Mouse (Mus musculus): ENCODE data around the gene Cabs1. TPM values are rescaled to one million over a fixed set of nuclear protein-coding genes. Genes with fewer than 3 reads are reported as not detected.

Gene Cabs1
- not detected in 2 replicates for polyA plus RNA-seq (2015; fragmentation: Nextera tagmentation; extraction: Ambion mirVana)

GRCm38 (mm10) chr5:87979139-87979538 is at the start of gene Cabs1:
TSS of gene Cabs1 (plus strand) at chr5:87979439.
- Histone ChIP-seq H3K27ac (no peak within 1 kb of the TSS), H3K36me3 (no peaks in the 10 kb centered on the region), H3K4me2 (replicated peaks) (no peak within 1 kb of the TSS), H3K4me1 (replicated peaks) (no peaks in the 10 kb centered on the region), H3K9ac (no peak within 1 kb of the TSS), H3K9me3 (no peaks in the 10 kb centered on the region), H3K27me3 (replicated peaks) (no peaks in the 10 kb centered on the region), H3K4me3 (replicated peaks) (no peak within 1 kb of the TSS)
- no peak for ATAC-seq
- 86% methylated on average over 3 of the region's 3 CpGs for WGBS

GRCm38 (mm10) chr5:87931603-87932002 is 47.6 kb upstream of the Cabs1 start:
- 59% methylated on average over 1 of the region's 1 CpGs for WGBS
- no peak for ATAC-seq
- Histone ChIP-seq H3K9me3 (no peaks in the 10 kb centered on the region), H3K27ac (no peak overlapping the region), H3K4me3 (replicated peaks) (no peak overlapping the region), H3K4me2 (replicated peaks) (no peak overlapping the region), H3K9ac (no peak overlapping the region), H3K36me3 (no peaks in the 10 kb centered on the region), H3K4me1 (replicated peaks) (no peaks in the 10 kb centered on the region), H3K27me3 (replicated peaks) (no peaks in the 10 kb centered on the region)

GRCm38 (mm10) chr5:87940752-87941151 is 38.5 kb upstream of the Cabs1 start:
- Histone ChIP-seq H3K9ac (no peak overlapping the region), H3K27me3 (replicated peaks) (no peaks in the 10 kb centered on the region), H3K4me2 (replicated peaks) (no peak overlapping the region), H3K36me3 (no peaks in the 10 kb centered on the region), H3K9me3 (no peaks in the 10 kb centered on the region), H3K4me3 (replicated peaks) (no peak overlapping the region), H3K4me1 (replicated peaks) (no peaks in the 10 kb centered on the region), H3K27ac (no peak overlapping the region)
- 37% methylated on average over 3 of the region's 3 CpGs for WGBS
- ATAC-seq, result no peak

- Histone ChIP-seq H3K36me3 (no peaks in the 10 kb centered on the region), H3K9ac (no peak overlapping the region), H3K9me3 (no peaks in the 10 kb centered on the region), H3K4me2 (replicated peaks) (no peak overlapping the region), H3K4me3 (replicated peaks) (no peak overlapping the region), H3K27ac (no peak overlapping the region), H3K4me1 (replicated peaks) (no peaks in the 10 kb centered on the region), H3K27me3 (replicated peaks) (no peaks in the 10 kb centered on the region)
- no peak for ATAC-seq
Measured at GRCm38 (mm10) chr5:87942515-87942914, 36.7 kb upstream of the Cabs1 start.

GRCm38 (mm10) chr5:87951836-87952235 is 27.4 kb upstream of the Cabs1 start:
- Histone ChIP-seq H3K27ac (no peak overlapping the region), H3K4me1 (replicated peaks) (no peaks in the 10 kb centered on the region), H3K4me3 (replicated peaks) (no peak overlapping the region), H3K9me3 (no peaks in the 10 kb centered on the region), H3K27me3 (replicated peaks) (no peaks in the 10 kb centered on the region), H3K4me2 (replicated peaks) (no peak overlapping the region), H3K36me3 (no peaks in the 10 kb centered on the region), H3K9ac (no peak overlapping the region)
- ATAC-seq, result no peak

GRCm38 (mm10) chr5:87969201-87969600 is 10.0 kb upstream of the Cabs1 start, which contains the start of the genes 2310003L06Rik and Gm28434:
TSS of gene 2310003L06Rik (plus strand) at chr5:87969459.
TSS of gene Gm28434 (plus strand) at chr5:87969517.
- Histone ChIP-seq H3K4me2 (replicated peaks) (no peak within 1 kb of the TSS), H3K4me1 (replicated peaks) (no peaks in the 10 kb centered on the region), H3K9me3 (no peaks in the 10 kb centered on the region), H3K4me3 (replicated peaks) (no peak within 1 kb of the TSS), H3K27me3 (replicated peaks) (no peaks in the 10 kb centered on the region), H3K9ac (no peak within 1 kb of the TSS), H3K27ac (no peak within 1 kb of the TSS), H3K36me3 (no peaks in the 10 kb centered on the region)
- WGBS, result 63% methylated on average over 2 of the region's 2 CpGs
- no peak for ATAC-seq

- Histone ChIP-seq H3K27me3 (replicated peaks) (no peaks in the 10 kb centered on the region), H3K4me2 (replicated peaks) (no peak overlapping the region), H3K9ac (no peak overlapping the region), H3K4me1 (replicated peaks) (no peaks in the 10 kb centered on the region), H3K9me3 (no peaks in the 10 kb centered on the region), H3K4me3 (replicated peaks) (no peak overlapping the region), H3K36me3 (no peaks in the 10 kb centered on the region), H3K27ac (no peak overlapping the region)
- WGBS, result 71% methylated on average over 3 of the region's 3 CpGs
- no peak for ATAC-seq
Measured at GRCm38 (mm10) chr5:87982468-87983214, 3.4 kb downstream of the Cabs1 start.

- no peak within 1 kb of the TSS for H3K4me3 ChIP-seq (replicated peaks)
- H3K4me2 ChIP-seq (replicated peaks), result no peak within 1 kb of the TSS
- H3K27me3 ChIP-seq (replicated peaks), result no peaks in the 10 kb centered on the region
- no peaks in the 10 kb centered on the region for H3K9me3 ChIP-seq
- H3K27ac ChIP-seq, result no peak within 1 kb of the TSS
- no peaks in the 10 kb centered on the region for H3K36me3 ChIP-seq
- H3K4me1 ChIP-seq (replicated peaks), result no peaks in the 10 kb centered on the region
- H3K9ac ChIP-seq, result no peak within 1 kb of the TSS
- no peak for ATAC-seq
- WGBS, result 91% methylated on average over 3 of the region's 3 CpGs
Measured at GRCm38 (mm10) chr5:88002249-88002648, 23.0 kb downstream of the Cabs1 start, which contains the start of gene Smr3a. TSS of gene Smr3a (plus strand) at chr5:88002549.

- Histone ChIP-seq H3K9me3 (no peaks in the 10 kb centered on the region), H3K27ac (no peak overlapping the region), H3K4me3 (replicated peaks) (no peak overlapping the region), H3K4me2 (replicated peaks) (no peak overlapping the region), H3K27me3 (replicated peaks) (no peaks in the 10 kb centered on the region), H3K4me1 (replicated peaks) (no peaks in the 10 kb centered on the region), H3K36me3 (no peaks in the 10 kb centered on the region), H3K9ac (no peak overlapping the region)
- no peak for ATAC-seq
Measured at GRCm38 (mm10) chr5:88005241-88005640, 26.0 kb downstream of the Cabs1 start.

Other genes with a start within 250 kb of the Cabs1 start
- gene Csn1s2a, start 204.9 kb upstream of the Cabs1 start, polyA plus RNA-seq (2015; fragmentation: Nextera tagmentation; extraction: Ambion mirVana), result not detected in 2 replicates
- not detected in 2 replicates for gene Csn1s2b, start 171.4 kb upstream of the Cabs1 start, polyA plus RNA-seq (2015; fragmentation: Nextera tagmentation; extraction: Ambion mirVana)
- not detected in 2 replicates for gene Prr27, start 153.8 kb upstream of the Cabs1 start, polyA plus RNA-seq (2015; fragmentation: Nextera tagmentation; extraction: Ambion mirVana)
- not detected in 2 replicates for gene Odam, start 94.4 kb upstream of the Cabs1 start, polyA plus RNA-seq (2015; fragmentation: Nextera tagmentation; extraction: Ambion mirVana)
- 0.13 and 0.37 TPM in 2 replicates for gene Csn3, start 53.9 kb upstream of the Cabs1 start, polyA plus RNA-seq (2015; fragmentation: Nextera tagmentation; extraction: Ambion mirVana)
- gene 2310003L06Rik, start 10.0 kb upstream of the Cabs1 start, polyA plus RNA-seq (2015; fragmentation: Nextera tagmentation; extraction: Ambion mirVana), result not detected in 2 replicates
- gene Gm28434, start 9.9 kb upstream of the Cabs1 start, polyA plus RNA-seq (2015; fragmentation: Nextera tagmentation; extraction: Ambion mirVana), result not detected in 2 replicates
- not detected in 2 replicates for gene Smr3a, start 23.1 kb downstream of the Cabs1 start, polyA plus RNA-seq (2015; fragmentation: Nextera tagmentation; extraction: Ambion mirVana)
- not detected in 2 replicates for gene Smr2, start 107.1 kb downstream of the Cabs1 start, polyA plus RNA-seq (2015; fragmentation: Nextera tagmentation; extraction: Ambion mirVana)
- not detected in 2 replicates for gene Gm11116, start 132.1 kb downstream of the Cabs1 start, polyA plus RNA-seq (2015; fragmentation: Nextera tagmentation; extraction: Ambion mirVana)
- gene Gm11115, start 174.7 kb downstream of the Cabs1 start, polyA plus RNA-seq (2015; fragmentation: Nextera tagmentation; extraction: Ambion mirVana), result not detected in 2 replicates